Mouse (Mus musculus): ENCODE results near the gene Nmnat2. TPM values are rescaled to one million over a fixed set of nuclear protein-coding genes. Genes with fewer than 3 reads are reported as not detected.

Gene Nmnat2
- polyA plus RNA-seq, 1 experiment from 2014 or later, result 0.58 TPM

DNA sequence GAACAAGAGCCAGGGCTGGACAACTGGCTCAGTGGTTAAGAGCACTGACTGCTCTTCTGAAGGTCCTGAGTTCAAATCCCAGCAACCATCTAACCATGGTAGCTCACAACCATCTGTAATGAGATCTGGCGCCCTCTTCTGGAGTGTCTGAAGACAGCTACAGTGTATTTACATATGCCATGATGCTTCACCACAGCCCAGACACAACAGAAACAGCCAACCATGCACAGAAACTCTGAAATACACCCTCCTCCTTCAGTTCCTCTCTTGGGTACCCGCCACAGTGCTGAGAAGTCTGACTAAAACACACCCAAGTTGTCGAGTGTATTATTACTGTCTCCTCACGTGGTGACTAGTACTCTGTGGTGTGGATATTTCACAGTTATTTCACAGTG lies 111.6 kb downstream of the Nmnat2 start:
- no peaks in the 10 kb centered on the region for H3K9me3 ChIP-seq (replicated peaks; ENCODE audit: low read length)
- H3K27me3 ChIP-seq (ENCODE audit: insufficient read depth, low read length), result no peaks in the 10 kb centered on the region
- 84% methylated on average over 4 of the region's 4 CpGs for WGBS
- H3K4me2 ChIP-seq (ENCODE audit: low read length), result no peak overlapping the region
- TF ChIP-seq CTCF (IDR thresholded peaks at IDR 0.05; ENCODE audit: low read depth), result peak; percentile 50; the same call in 1 of the 2 replicates
- no peak overlapping the region for H3K4me3 ChIP-seq (replicated peaks; ENCODE audit: low read depth, low read length)
- 0 out of 2 replicates have a peak, but pooled peaks cover 3% of the 10 kb centered on the region for H3K4me1 ChIP-seq (replicated peaks; ENCODE audit: insufficient read depth, low read length)
- DNase-seq (ENCODE audit: low spot score) (no peak), ATAC-seq (replicated peaks; ENCODE audit: low FRiP score, low read depth) (no peak)
- no peak overlapping the region for H3K9ac ChIP-seq (ENCODE audit: low read depth, low read length)
- H3K27ac ChIP-seq, result no peak overlapping the region
- no peaks in the 10 kb centered on the region for H3K36me3 ChIP-seq (ENCODE audit: insufficient read depth, low read length)

DNA sequence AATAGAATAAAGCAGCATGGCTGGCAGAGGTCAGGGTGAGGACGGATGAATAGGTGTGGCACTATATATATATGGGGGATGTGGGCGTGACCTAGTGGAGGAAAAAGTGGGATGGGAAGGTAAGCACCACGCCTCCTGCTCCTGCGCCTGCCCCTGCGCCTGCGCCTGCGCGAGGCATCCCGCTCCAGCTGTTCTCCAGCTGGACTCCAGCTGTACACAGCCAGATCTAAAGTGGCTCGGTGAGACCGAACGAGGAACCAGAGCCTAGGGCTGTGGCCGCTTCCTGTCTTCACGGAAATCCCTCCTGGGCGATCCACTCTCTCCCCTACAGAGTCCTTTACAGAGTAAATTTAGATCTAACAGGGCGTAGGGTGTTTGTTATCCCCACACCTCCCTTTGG lies 116.8 kb downstream of the Nmnat2 start:
- no peaks in the 10 kb centered on the region for H3K36me3 ChIP-seq (ENCODE audit: insufficient read depth, low read length)
- no peaks in the 10 kb centered on the region for H3K9me3 ChIP-seq (replicated peaks; ENCODE audit: low read length)
- ATAC-seq (replicated peaks; ENCODE audit: low FRiP score, low read depth), result no peak; the same call in 1 of the 2 replicates
- H3K27ac ChIP-seq, result no peak overlapping the region
- no peaks in the 10 kb centered on the region for H3K27me3 ChIP-seq (ENCODE audit: insufficient read depth, low read length)
- WGBS, result 57% methylated on average over 16 of the region's 16 CpGs
- H3K4me3 ChIP-seq (replicated peaks; ENCODE audit: low read depth, low read length), result no peak overlapping the region
- no peak for DNase-seq (ENCODE audit: low spot score)
- H3K4me2 ChIP-seq (ENCODE audit: low read length), result peak overlapping the region; percentile 28; the same call in 1 of the 2 replicates
- H3K9ac ChIP-seq (ENCODE audit: low read depth, low read length), result no peak overlapping the region
- 0 out of 2 replicates have a peak, but pooled peaks cover 4% of the 10 kb centered on the region for H3K4me1 ChIP-seq (replicated peaks; ENCODE audit: insufficient read depth, low read length)
- TF ChIP-seq CTCF (IDR thresholded peaks at IDR 0.05; ENCODE audit: low read depth), result no peak

DNA sequence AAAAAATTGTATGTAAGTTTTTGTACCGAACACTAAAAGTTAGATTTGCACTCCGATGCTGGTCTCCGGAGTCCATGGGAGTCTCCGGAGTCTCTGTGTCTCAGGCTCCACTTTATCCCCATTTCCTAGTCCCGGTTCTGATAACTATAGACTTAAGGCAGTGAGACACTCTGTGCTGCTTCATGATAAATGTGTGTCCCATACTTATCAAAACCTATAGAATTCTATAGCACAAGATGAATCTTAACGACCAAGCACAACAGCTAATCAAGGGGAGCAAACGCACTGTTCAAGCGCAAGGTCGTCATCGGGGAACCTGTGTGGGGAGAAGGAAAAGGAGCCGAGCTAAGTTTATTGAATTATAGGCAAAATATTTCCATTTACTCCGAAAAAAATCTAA lies 117.2 kb downstream of the Nmnat2 start:
- 0 out of 2 replicates have a peak overlapping the region, but pooled peaks have one; percentile 28 for H3K4me2 ChIP-seq (ENCODE audit: low read length)
- no peak for DNase-seq (ENCODE audit: low spot score)
- no peak overlapping the region for H3K4me3 ChIP-seq (replicated peaks; ENCODE audit: low read depth, low read length)
- no peak overlapping the region for H3K27ac ChIP-seq
- no peak overlapping the region for H3K9ac ChIP-seq (ENCODE audit: low read depth, low read length)
- WGBS, result 54% methylated on average over 12 of the region's 12 CpGs
- no peak for TF ChIP-seq CTCF (IDR thresholded peaks at IDR 0.05; ENCODE audit: low read depth)
- ATAC-seq (replicated peaks; ENCODE audit: low FRiP score, low read depth), result no peak
- H3K27me3 ChIP-seq (ENCODE audit: insufficient read depth, low read length), result no peaks in the 10 kb centered on the region
- H3K9me3 ChIP-seq (replicated peaks; ENCODE audit: low read length), result no peaks in the 10 kb centered on the region
- no peaks in the 10 kb centered on the region for H3K36me3 ChIP-seq (ENCODE audit: insufficient read depth, low read length)
- 0 out of 2 replicates have a peak, but pooled peaks cover 4% of the 10 kb centered on the region for H3K4me1 ChIP-seq (replicated peaks; ENCODE audit: insufficient read depth, low read length)

DNA sequence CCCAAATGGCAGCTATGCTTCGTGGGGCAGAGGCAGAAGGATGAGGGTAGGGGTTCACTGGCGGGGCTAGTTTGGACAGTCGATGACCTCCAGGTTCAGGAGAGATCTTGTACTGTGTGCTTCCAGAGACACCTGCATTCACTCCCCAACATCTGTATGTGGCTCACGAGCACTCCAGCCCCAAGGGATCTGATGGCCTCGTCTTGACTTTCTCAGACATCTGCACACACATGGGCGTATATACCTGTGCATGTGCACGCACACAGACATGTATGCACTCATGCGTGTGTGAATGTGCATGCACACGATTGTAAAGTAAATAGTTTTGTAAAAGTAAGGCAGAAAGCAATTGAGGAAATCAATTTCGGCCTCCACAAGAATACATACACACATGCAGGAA lies 117.9 kb downstream of the Nmnat2 start:
- H3K9me3 ChIP-seq (replicated peaks; ENCODE audit: low read length), result no peaks in the 10 kb centered on the region
- no peak for TF ChIP-seq CTCF (IDR thresholded peaks at IDR 0.05; ENCODE audit: low read depth)
- no peak overlapping the region for H3K27ac ChIP-seq
- no peak overlapping the region for H3K4me3 ChIP-seq (replicated peaks; ENCODE audit: low read depth, low read length)
- no peaks in the 10 kb centered on the region for H3K27me3 ChIP-seq (ENCODE audit: insufficient read depth, low read length)
- ATAC-seq (replicated peaks; ENCODE audit: low FRiP score, low read depth) (no peak), DNase-seq (ENCODE audit: low spot score) (no peak)
- H3K36me3 ChIP-seq (ENCODE audit: insufficient read depth, low read length), result no peaks in the 10 kb centered on the region
- H3K9ac ChIP-seq (ENCODE audit: low read depth, low read length), result no peak overlapping the region
- 0 out of 2 replicates have a peak, but pooled peaks cover 4% of the 10 kb centered on the region for H3K4me1 ChIP-seq (replicated peaks; ENCODE audit: insufficient read depth, low read length)
- H3K4me2 ChIP-seq (ENCODE audit: low read length), result no peak overlapping the region
- WGBS, result 62% methylated on average over 10 of the region's 10 CpGs

DNA sequence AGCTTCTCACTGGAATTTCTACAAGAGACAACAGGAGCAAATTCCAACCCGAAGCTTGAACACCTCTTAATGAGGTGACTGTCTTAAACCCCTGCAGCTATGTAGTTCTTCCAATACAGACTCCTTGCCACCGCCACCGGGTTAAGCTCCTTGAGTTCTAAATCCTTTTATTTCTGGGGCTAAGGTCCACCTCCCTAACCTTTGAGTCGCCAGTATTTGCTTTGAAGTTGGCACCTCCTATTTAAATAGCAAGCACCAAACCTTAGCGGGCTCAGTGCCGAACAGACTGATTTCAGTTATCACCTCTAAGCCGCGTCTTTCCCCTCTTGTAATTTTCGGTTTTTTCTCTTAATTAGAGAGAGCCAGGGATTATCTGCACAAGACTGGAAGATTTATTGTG lies 118.6 kb downstream of the Nmnat2 start:
- WGBS, result 17% methylated on average over 9 of the region's 9 CpGs
- Histone ChIP-seq H3K4me2 (ENCODE audit: low read length) (no peak overlapping the region), H3K27me3 (ENCODE audit: insufficient read depth, low read length) (no peaks in the 10 kb centered on the region)

DNA sequence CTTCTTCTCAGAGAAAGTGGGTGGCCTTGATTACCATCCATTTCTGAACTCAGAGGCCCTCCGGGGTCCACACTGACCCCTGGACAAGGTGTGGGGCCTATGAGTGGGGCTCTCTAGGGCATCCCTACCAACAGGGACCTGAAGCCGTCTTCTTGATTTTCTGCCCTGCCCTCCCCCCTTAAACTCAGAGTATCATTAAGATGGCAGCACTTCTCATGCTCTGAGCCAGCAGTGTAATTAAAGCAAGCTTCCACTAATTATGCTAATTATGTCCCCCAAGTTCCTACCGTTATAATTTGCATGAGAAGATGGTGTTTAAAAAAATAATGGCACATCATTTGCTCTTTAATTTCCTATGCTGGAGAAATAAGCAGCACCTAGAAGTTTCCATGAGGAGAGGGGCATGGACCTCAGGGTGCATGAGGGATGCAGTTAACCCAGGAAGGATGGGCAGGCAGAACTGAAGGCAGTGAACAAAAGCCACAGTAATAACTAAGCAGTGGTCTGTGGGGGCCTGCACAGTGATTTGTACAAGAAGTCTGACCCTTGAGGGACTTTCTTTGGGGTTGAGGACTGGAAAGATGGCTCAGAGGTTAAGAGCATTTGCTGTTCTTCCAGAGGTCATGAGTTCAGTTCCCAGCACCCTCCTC lies 120.4 kb downstream of the Nmnat2 start:
- no peak for DNase-seq (ENCODE audit: low spot score)
- Histone ChIP-seq H3K27me3 (ENCODE audit: insufficient read depth, low read length) (no peaks in the 10 kb centered on the region), H3K4me2 (ENCODE audit: low read length) (no peak overlapping the region), H3K4me3 (replicated peaks; ENCODE audit: low read depth, low read length) (no peak overlapping the region), H3K9ac (ENCODE audit: low read depth, low read length) (no peak overlapping the region), H3K4me1 (replicated peaks; ENCODE audit: insufficient read depth, low read length) (0 out of 2 replicates have a peak, but pooled peaks cover 4% of the 10 kb centered on the region), H3K9me3 (replicated peaks; ENCODE audit: low read length) (no peaks in the 10 kb centered on the region), H3K36me3 (ENCODE audit: insufficient read depth, low read length) (no peaks in the 10 kb centered on the region), H3K27ac (no peak overlapping the region)
- ATAC-seq (replicated peaks; ENCODE audit: low FRiP score, low read depth), result no peak
- WGBS, result 83% methylated on average over 3 of the region's 3 CpGs
- no peak for TF ChIP-seq CTCF (IDR thresholded peaks at IDR 0.05; ENCODE audit: low read depth)

More for the DNA sequence above, 118.6 kb downstream of the Nmnat2 start:
- H3K4me3 ChIP-seq (replicated peaks; ENCODE audit: low read depth, low read length), result no peak overlapping the region
- no peak overlapping the region for H3K27ac ChIP-seq
- H3K9ac ChIP-seq (ENCODE audit: low read depth, low read length), result no peak overlapping the region
- TF ChIP-seq CTCF (IDR thresholded peaks at IDR 0.05; ENCODE audit: low read depth), result no peak
- H3K36me3 ChIP-seq (ENCODE audit: insufficient read depth, low read length), result no peaks in the 10 kb centered on the region
- 0 out of 2 replicates have a peak, but pooled peaks cover 4% of the 10 kb centered on the region for H3K4me1 ChIP-seq (replicated peaks; ENCODE audit: insufficient read depth, low read length)
- ATAC-seq (replicated peaks; ENCODE audit: low FRiP score, low read depth) (no peak), DNase-seq (ENCODE audit: low spot score) (no peak)
- no peaks in the 10 kb centered on the region for H3K9me3 ChIP-seq (replicated peaks; ENCODE audit: low read length)
